Mouse (Mus musculus): ENCODE measurements around the gene Ifnar2.
"Not testable (repeated sequence)": the region's sequence is repeated elsewhere in the genome, so short reads cannot be mapped to it uniquely, and the experiment has no call there.

Gene Ifnar2

GRCm38 (mm10) chr16:91428259-91428865 lies 55.8 kb downstream of the Ifnar2 start:
- DNase-seq (ENCODE audit: low spot score): peak; percentile 17

GRCm38 (mm10) chr16:91432720-91433328 lies 60.2 kb downstream of the Ifnar2 start:
- DNase-seq (ENCODE audit: low spot score): no peak

- no peak for DNase-seq (ENCODE audit: low spot score)
Measured at GRCm38 (mm10) chr16:91433329-91433933, 60.8 kb downstream of the Ifnar2 start.

- DNase-seq (ENCODE audit: low spot score): no peak
Measured at GRCm38 (mm10) chr16:91434119-91434518, 61.5 kb downstream of the Ifnar2 start.

GRCm38 (mm10) chr16:91438081-91438480 lies 65.5 kb downstream of the Ifnar2 start:
- DNase-seq (ENCODE audit: low spot score): no peak

- not testable (repeated sequence) for DNase-seq (ENCODE audit: low spot score)
Measured at GRCm38 (mm10) chr16:91438599-91438998, 66.0 kb downstream of the Ifnar2 start.

- no peak for DNase-seq (ENCODE audit: low spot score)
Measured at GRCm38 (mm10) chr16:91441366-91441765, 68.8 kb downstream of the Ifnar2 start.

GRCm38 (mm10) chr16:91441811-91442240 lies 69.2 kb downstream of the Ifnar2 start:
- DNase-seq (ENCODE audit: low spot score): no peak

- no peak for DNase-seq (ENCODE audit: low spot score)
Measured at GRCm38 (mm10) chr16:91442446-91442845, 69.9 kb downstream of the Ifnar2 start.

GRCm38 (mm10) chr16:91443211-91443611 lies 70.6 kb downstream of the Ifnar2 start:
- DNase-seq (ENCODE audit: low spot score): no peak

- no peak for DNase-seq (ENCODE audit: low spot score)
Measured at GRCm38 (mm10) chr16:91444847-91445246, 72.3 kb downstream of the Ifnar2 start.

- DNase-seq (ENCODE audit: low spot score): no peak
Measured at GRCm38 (mm10) chr16:91445566-91445965, 73.0 kb downstream of the Ifnar2 start.

GRCm38 (mm10) chr16:91446778-91447511 lies 74.4 kb downstream of the Ifnar2 start:
- DNase-seq (ENCODE audit: low spot score): no peak

GRCm38 (mm10) chr16:91447512-91447900 lies 74.9 kb downstream of the Ifnar2 start:
- DNase-seq (ENCODE audit: low spot score): no peak

GRCm38 (mm10) chr16:91448088-91448487 lies 75.5 kb downstream of the Ifnar2 start:
- no peak for DNase-seq (ENCODE audit: low spot score)

GRCm38 (mm10) chr16:91448895-91449294 lies 76.3 kb downstream of the Ifnar2 start:
- no peak for DNase-seq (ENCODE audit: low spot score)

GRCm38 (mm10) chr16:91450137-91451064 lies 77.8 kb downstream of the Ifnar2 start:
- DNase-seq (ENCODE audit: low spot score): no peak

GRCm38 (mm10) chr16:91451949-91452348 lies 79.4 kb downstream of the Ifnar2 start:
- no peak for DNase-seq (ENCODE audit: low spot score)

- no peak for DNase-seq (ENCODE audit: low spot score)
Measured at GRCm38 (mm10) chr16:91452363-91452896, 79.8 kb downstream of the Ifnar2 start.

Data from embryo, embryonic 10.5 days (tissue).